Mouse (Mus musculus) megakaryocyte, adult 5-6 weeks (primary cell): ENCODE results near the gene Xxylt1. TPM values are rescaled to one million over a fixed set of nuclear protein-coding genes. Genes with fewer than 3 reads are reported as not detected.

ENCODE experiments used
- ATAC-seq: 2 replicates; pipeline ENCODE4 v1.8.0; 2016; ENCODE audit warnings: mild to moderate bottlenecking, inconsistent platforms; ENCODE audit not compliant: poor library complexity, severe bottlenecking
- total RNA-seq, 2 experiments: library from RNA; stranded (forward) in 1 of 2; stranded (reverse) in 1 of 2; fragments of 153-499, 151-499 nt in 1 of 2; fragments of 221-1000, 200-1000 nt in 1 of 2; gene quantifications; 2 replicates each; pipeline versions ENCODE4 v1.2.3 to v1.2.4; 2015 to 2017

The Xxylt1 gene
- total RNA-seq (2015) = 8.1 and 9.8 TPM in 2 replicates
- total RNA-seq (2017) = 4.6 and 5.1 TPM in 2 replicates

GRCm38 (mm10) chr16:31081125-31081664 lies at the start of gene Xxylt1:
Xxylt1 (minus strand) TSS chr16:31081432.
- ATAC-seq = peak; percentile 97

- no peak for ATAC-seq
These were observed 46.9 kb upstream of the Xxylt1 start for GRCm38 (mm10) chr16:31128116-31128515.

DNA sequence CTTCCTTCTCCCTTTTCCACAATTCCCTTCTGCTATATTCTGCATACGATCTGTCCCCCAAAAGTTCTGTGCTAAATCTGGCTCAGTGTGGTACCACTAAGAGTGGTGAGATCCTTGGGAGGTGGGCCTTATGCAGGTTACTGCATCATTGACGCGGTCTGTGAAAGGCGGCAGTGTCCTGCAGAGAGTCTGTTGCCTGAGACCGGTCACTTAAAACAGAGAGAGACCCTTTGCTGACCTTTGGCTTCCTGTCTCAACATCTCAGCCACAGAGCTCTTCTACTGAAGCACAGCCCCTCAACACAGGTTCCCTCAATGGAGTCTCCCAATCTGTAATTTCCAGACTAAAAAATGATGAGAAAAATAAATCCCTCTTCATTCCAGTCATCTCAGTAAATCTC lies 43.8 kb upstream of the Xxylt1 start:
- ATAC-seq = no peak

GRCm38 (mm10) chr16:31121612-31122011 lies 40.4 kb upstream of the Xxylt1 start:
- ATAC-seq = no peak

- ATAC-seq = no peak
These were observed 32.4 kb upstream of the Xxylt1 start for GRCm38 (mm10) chr16:31113596-31113995.

DNA sequence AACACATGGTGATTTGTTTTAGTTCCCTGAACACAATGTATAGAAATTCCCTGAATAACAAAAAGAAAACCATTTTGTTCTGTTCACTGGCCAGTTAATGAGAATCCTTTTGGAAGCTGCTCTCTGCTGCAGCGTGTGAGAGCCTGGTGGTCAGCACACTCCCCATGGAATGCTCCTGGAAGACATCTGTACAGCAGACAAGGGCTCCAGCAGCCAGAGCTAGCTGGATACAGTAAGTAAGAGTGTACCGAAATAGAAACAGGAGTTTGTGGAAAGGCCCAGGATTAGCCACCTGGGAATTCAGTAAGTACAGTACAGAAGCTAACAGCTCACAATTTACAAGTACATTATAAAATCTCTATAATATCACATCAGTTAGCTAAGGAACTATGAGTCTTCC lies 20.1 kb upstream of the Xxylt1 start:
- no peak for ATAC-seq

DNA sequence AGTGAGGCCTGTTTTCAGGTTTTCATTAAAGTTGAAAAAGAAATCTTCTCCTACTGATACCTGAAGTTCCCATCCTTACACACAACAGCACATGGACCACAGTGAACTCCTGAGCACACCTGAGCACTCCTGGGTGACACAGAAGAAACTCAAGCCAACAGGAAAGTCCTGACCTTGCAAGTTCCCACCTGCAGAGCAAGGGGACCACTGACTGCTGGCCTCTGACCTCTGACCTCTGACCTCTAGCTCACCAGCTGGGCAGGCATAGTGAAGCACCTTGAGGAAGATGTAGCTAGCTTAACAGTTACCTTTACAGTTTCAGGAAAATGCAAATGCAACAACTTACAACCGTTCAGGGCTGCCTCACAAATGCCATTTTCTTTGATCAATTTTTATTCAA lies 18.7 kb upstream of the Xxylt1 start:
- ATAC-seq = no peak

- ATAC-seq = no peak
These were observed 12.8 kb upstream of the Xxylt1 start for GRCm38 (mm10) chr16:31094036-31094435.

DNA sequence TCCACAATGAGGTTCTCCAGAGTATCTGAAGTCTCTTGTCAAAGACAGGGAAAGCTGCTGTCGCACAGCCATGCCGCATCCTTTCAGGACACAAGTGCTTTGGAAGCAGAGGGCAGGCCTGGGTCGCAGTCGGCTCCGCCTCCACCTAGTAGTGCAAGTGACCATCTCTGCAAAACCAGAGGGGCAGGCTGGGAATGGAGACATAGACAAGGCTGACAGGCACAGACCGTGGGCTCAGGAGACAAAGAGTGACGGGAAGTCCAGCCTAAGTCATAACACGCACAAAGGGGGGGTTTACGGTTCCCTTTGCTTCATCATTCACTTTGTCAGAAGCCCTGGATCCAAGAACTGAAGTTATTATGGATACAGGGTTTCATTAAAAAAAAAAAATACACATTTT lies 12.0 kb upstream of the Xxylt1 start:
- no peak for ATAC-seq

DNA sequence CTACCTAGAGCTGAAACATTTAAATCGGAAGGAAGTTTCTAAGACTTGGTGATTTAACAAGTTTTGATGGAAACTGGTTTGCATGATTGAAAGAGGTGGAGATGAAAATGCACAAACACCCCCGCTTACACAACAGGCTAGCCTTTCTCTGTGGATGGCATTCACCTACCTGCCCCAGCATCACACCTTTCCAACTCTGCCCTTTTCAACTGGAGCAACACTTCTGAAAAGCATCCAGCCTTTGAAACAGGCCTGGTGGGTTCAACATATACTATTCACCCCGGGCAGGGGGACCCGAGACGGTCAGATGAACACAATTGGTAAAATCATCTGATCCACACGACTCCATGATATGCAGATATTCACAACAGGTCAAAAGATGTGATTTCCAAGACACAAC lies 659 bp upstream of the Xxylt1 start:
- ATAC-seq = no peak

DNA sequence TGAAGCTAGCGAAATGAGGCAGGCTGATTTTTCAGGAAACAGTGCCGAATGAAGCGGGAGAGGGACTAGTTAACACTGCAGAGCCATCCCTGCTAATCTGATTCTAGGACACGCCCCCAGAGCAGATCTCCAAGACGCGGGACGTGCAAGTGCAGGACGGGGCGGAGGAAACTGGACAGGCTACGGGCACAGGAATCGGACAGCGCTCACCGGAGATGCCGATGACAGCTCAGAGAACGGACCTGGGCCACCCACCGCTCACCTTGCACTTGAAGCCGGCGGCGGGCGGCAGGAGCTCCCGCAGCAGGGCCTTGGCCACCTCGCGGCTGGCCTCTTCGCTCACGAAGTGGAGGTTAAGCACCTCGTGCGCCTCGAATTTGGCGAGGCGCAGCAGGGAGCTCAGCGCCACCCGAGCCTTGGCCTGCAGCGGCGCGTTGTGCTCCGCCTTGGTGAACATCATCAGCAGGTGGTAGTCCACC lies 620 bp downstream of the Xxylt1 start:
- ATAC-seq = peak; percentile 49

DNA sequence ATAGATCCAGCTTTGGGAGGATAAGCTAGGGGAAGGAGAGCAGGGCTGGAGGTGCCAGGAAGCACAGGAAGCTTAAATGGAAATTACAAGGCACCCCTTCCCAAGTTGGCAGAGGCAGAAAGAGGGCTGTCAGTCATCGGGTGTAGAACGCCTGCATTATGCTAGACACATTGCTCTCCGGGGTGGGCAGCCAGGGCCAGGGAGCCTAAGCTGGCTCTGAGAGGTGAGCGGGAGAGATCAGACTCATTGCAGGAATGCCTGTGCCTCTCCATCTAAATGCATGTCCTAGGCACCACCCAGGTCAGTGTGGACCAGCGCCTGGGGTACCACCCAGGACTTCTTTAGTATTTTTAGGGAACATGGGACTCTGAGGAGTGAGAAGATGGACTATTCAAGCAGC lies 3.8 kb downstream of the Xxylt1 start:
- no peak for ATAC-seq

GRCm38 (mm10) chr16:31076436-31076835 lies 4.8 kb downstream of the Xxylt1 start:
- ATAC-seq = no peak

DNA sequence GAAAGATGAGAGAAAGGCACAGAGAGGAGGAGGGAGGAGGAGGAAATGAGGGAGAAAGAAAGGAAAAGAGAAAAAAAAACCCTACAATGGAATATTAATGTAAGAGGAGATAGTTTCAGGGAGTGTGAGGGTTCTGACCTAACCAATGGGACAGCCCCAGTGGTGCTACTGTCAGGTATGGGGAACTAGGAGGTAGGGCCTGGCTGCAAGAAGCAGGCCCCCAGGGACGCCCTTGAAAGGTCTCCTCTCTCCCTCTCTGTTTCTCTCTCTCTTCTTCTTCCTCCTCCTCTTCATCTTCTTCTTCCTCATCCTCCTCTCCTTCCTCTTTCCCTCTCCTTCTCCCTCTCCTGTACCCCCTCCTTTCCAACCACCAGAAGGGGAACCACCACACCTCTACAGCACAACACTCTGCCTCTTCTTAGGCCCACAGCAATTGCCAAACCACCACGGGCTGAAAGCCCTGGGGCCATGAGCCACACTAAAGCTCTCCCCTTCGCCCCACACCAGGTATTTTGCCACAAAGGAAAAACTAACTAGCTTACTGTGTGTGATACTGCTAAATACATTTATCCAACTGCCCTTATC lies 6.8 kb downstream of the Xxylt1 start:
- no peak for ATAC-seq

DNA sequence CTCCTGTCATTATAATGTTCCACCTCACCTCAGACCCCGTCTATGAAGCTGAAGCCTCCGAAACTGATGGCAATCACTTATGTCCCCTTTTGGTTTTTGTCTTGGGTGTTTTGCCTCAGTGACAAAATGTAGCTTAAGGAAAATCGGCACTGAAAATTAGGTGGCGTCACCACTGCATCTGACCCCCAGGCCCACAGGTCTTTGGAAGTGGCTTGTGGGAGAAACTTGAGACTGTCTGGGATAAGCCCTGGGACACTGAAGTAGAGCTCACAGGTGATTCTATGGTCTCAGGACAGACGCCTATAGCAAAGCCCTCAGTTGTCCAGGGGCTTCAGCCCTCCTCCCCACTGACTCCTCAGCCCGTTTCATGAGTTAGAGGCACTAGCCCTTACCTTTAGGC lies 9.5 kb downstream of the Xxylt1 start:
- ATAC-seq = no peak

DNA sequence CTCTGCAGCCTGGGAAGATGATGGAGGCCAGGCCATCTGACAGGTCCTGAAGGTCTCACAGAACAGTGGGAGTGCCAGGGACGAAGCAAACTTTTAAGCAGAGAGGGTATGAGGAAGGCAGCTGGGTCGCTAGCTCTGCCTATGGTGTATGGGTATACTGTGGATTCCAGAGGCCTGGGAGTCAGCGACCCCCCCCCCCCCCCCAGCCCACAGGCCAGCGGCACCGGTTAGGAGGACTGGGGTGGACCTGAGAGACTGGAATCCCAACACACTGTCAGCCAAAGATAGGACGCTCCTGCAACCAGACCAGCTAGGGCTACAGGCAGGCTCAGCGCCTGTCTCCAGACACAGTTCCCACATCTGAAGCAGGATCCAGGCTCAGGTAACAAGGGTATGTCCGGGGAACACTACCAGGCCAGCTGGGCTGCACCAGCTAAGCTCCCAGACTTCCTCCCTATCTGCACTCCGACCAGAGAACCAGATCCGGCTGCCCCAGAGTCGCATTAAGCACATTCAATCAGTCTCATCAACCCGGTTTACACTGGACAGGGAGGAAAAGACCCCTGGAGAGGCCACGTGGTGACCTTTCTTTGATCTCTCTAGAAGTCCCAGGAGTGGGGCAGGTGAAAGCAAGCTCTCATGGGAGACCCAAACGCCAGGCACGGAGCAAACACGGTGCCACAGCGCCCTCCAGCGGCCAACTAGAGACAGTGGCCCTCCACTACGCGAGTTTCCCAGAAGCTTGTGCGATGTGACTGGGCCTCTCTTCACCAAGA lies 10.7 kb downstream of the Xxylt1 start:
- ATAC-seq = peak; percentile 78

DNA sequence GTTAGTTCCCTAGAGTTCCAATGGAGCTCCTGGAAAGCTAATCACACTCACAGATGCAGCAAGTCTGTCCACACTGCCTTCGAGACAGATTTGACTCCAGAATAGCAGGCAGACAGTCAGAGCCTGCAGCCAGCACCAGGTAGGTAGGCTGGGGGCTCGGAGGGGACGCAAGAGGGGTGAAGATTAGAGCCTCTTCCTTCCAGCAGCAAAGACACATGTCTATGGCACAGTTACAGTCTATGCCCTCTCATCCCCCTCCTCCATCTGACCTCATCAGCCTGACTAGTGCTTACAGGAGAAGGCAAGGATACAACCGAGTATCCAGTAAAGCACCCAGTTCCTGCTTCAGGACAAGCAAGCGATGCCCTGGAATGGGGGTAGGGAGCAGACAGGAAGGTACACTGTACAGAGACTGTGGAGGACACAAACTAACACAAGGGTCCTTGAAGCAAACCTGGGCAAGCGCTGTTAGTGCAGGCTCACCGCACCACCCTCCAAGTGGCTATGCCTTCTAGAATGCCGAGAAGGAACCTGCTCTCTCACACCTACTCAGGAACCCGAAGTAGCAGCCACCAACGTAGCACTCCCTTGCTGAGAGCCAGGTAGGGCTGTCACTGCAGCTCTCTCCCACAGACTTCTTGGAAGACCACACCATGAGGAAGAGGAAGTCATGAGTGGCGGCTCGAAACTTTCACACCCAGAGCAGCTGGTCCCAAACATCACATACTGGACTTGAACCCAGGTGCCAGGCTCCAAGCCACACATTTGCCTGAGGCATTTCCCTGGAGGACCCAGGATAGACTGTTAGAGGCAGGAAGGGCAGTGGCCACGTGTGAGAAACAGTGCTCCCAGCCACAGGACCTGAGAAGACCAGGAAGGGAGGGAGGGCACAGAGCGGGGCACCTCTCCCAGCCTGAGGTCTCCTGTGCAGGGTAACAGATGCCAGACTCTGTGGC lies 11.7 kb downstream of the Xxylt1 start:
- ATAC-seq = peak; percentile 28

GRCm38 (mm10) chr16:31068280-31068679 lies 13.0 kb downstream of the Xxylt1 start:
- ATAC-seq = no peak

DNA sequence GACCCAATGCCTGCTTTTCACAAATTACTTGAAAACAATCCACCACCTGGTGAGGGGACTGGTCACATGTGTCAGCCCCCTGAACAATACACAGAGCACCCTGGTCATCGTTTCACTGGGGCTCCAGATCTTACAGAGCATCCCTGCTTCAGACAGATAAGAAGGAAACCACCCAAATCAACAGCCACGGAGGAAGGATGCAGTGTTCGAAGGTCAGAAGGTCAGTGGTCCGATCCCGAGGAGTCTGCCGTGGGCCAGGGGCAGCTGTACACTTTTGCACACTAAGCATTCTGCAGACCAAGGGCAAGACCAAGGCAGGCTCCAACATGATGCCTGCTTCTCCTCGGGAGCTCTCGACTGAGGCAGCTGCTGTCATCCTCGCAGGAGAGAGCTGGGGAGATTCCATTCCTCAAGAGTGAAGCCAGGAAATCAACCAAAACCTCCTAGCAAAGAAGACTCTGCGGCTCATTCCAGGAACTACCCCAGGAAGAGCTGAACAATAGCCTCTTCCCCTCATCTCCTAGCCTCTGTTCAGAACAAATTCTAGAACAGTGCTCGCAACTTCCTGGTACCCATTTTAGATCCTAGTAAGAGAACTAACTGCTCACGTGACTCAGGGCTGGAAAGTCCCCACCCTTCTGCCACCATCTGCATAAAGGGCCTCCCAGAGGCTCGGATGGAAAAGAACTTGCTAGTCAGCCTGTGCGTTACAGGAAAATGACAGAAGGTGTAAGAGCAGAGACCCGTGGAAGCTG lies 14.7 kb downstream of the Xxylt1 start:
- peak; percentile 64 for ATAC-seq

GRCm38 (mm10) chr16:31064782-31065181 lies 16.4 kb downstream of the Xxylt1 start:
- ATAC-seq = 0 out of 2 replicates have a peak, but pooled peaks have one; percentile 9
